Mouse (Mus musculus) lung, postnatal 0 days (tissue): ENCODE data around the gene Col23a1.

ENCODE experiments used
- CTCF ChIP-seq: IDR thresholded peaks from 2 replicates; pipeline ENCODE4 v1.5.1; 2016; ENCODE audit warnings: antibody characterized with exemption, mild to moderate bottlenecking
- EP300 ChIP-seq: IDR thresholded peaks from 2 replicates; pipeline ENCODE4 v1.6.1; 2016; ENCODE audit warnings: antibody characterized with exemption, mild to moderate bottlenecking, control low read depth

- TF ChIP-seq CTCF (no peak), EP300 (no peak)
Measured at GRCm38 (mm10) chr11:51320609-51321008, 30.9 kb downstream of the Col23a1 start.
